Mouse (Mus musculus) spleen, adult 18-20 months (tissue): Measurements from ENCODE around the gene Aif1.

Source experiments
- DNase-seq, 2 experiments: peaks; one replicate each; pipeline ENCODE4 v3.0.0; 2022; ENCODE audit warnings: mixed read lengths in 2 of 2

The Aif1 gene

GRCm38 (mm10) chr17:35194844-35195630 lies 19.2 kb upstream of the Aif1 start:
- DNase-seq, result peak; percentile 49 to 58

- DNase-seq, result peak; percentile 77 to 86
Measured at GRCm38 (mm10) chr17:35193881-35194843, 18.3 kb upstream of the Aif1 start, which contains the start of gene Ltb. Gene Ltb (plus strand): TSS chr17:35194439.

- DNase-seq, result no peak
Measured at GRCm38 (mm10) chr17:35192924-35193323, 17.1 kb upstream of the Aif1 start.

GRCm38 (mm10) chr17:35191723-35192122 lies 15.9 kb upstream of the Aif1 start:
- no peak for DNase-seq

GRCm38 (mm10) chr17:35190096-35190495 lies 14.2 kb upstream of the Aif1 start:
- DNase-seq, result peak; percentile 45 to 56

GRCm38 (mm10) chr17:35189186-35189585 lies 13.3 kb upstream of the Aif1 start:
- DNase-seq, result no peak

- DNase-seq, result no peak
Measured at GRCm38 (mm10) chr17:35187959-35188610, 12.2 kb upstream of the Aif1 start, which contains the start of gene Lst1. Gene Lst1 (minus strand): TSS chr17:35188439.

GRCm38 (mm10) chr17:35187345-35187744 lies 11.5 kb upstream of the Aif1 start:
- DNase-seq, result no peak

GRCm38 (mm10) chr17:35186681-35187080 lies 10.8 kb upstream of the Aif1 start:
- peak; percentile 61 to 63 for DNase-seq

- peak; percentile 73 to 89 for DNase-seq
Measured at GRCm38 (mm10) chr17:35185639-35186611, 10.1 kb upstream of the Aif1 start.

- DNase-seq, result no peak
Measured at GRCm38 (mm10) chr17:35180093-35180492, 4.2 kb upstream of the Aif1 start.

- peak; percentile 72 to 80 for DNase-seq
Measured at GRCm38 (mm10) chr17:35178528-35178927, 2.7 kb upstream of the Aif1 start.

- DNase-seq, result peak; percentile 38 to 47
Measured at GRCm38 (mm10) chr17:35175382-35175781, 486 bp downstream of the Aif1 start.

GRCm38 (mm10) chr17:35174201-35174977 lies 1.5 kb downstream of the Aif1 start:
- no peak for DNase-seq

- peak; percentile 46 to 59 for DNase-seq
Measured at GRCm38 (mm10) chr17:35173329-35173728, 2.5 kb downstream of the Aif1 start.

- DNase-seq, result peak; percentile 32 to 57
Measured at GRCm38 (mm10) chr17:35172445-35173234, 3.2 kb downstream of the Aif1 start.

GRCm38 (mm10) chr17:35168541-35169207 lies 7.2 kb downstream of the Aif1 start:
- no peak for DNase-seq

- DNase-seq, result no peak
Measured at GRCm38 (mm10) chr17:35167794-35168193, 8.1 kb downstream of the Aif1 start.

- DNase-seq, result peak in 1 of 2 experiments; percentile 69
Measured at GRCm38 (mm10) chr17:35166352-35167035, 9.4 kb downstream of the Aif1 start.
